Mouse (Mus musculus) heart, adult 2 months (tissue): Measurements from ENCODE around the gene Grhl3.

ENCODE experiments used
- CTCF ChIP-seq: fragments of 200-600 bp; IDR thresholded peaks from 2 replicates; pipeline ENCODE4 v1.8.1; 2022; ENCODE audit warnings: antibody characterized with exemption, mild to moderate bottlenecking, moderate library complexity
- EP300 ChIP-seq: fragments of 200-500 bp; IDR thresholded peaks from 2 replicates; pipeline ENCODE4 v1.6.1; 2011; ENCODE audit warnings: low read depth, low read length, control low read depth; ENCODE audit not compliant: insufficient read depth
- POLR2A ChIP-seq: fragments of 200-500 bp; IDR thresholded peaks from 2 replicates; pipeline ENCODE4 v1.6.1; 2011; ENCODE audit warnings: mild to moderate bottlenecking, low read depth, low read length, control low read depth; ENCODE audit not compliant: insufficient read depth

DNA sequence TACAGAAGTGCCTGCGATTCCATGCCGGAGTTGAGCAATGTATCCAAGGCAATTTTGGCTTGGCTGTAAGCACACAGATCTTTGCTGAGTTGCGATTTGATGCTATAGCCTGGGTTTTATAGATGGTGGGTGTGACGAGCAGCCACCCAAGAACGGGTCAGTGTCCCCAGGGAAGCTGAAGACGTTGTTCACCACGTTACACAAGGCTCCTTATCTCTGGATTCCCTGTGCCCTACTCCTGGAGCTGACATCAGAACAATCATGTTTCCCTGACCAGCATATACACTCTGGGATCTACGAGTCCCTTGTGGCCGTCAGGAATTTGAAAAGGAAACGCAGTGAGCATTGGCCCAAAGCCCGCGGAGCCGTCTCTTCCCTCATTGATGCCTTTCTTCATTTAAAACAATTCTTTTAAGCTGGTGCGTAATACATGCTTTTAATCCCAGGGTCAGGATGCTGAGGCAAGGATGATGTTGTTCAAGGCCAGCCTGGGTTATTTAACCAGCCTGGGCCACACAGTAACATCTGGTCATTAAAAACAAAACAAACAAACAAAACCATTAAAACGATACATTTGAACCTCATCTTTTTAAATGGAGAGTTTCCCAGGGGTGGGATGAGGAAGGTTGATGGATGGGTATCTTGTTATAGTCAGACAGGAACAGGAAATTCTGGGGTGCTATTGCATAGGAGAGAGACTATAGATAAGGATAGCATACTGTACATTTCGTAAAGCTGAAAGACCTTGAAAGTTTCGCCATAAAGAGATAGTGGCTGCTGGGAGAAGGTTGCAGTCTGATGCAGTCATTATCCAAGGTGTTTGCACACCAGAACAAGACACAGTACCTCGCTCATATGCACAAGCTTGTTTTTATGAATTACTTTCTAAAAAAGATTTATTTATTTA, 34.8 kb upstream of the Grhl3 start:
- TF ChIP-seq POLR2A, result no peak
- no peak for TF ChIP-seq CTCF
- TF ChIP-seq EP300, result no peak
